In the genomic region with DNA sequence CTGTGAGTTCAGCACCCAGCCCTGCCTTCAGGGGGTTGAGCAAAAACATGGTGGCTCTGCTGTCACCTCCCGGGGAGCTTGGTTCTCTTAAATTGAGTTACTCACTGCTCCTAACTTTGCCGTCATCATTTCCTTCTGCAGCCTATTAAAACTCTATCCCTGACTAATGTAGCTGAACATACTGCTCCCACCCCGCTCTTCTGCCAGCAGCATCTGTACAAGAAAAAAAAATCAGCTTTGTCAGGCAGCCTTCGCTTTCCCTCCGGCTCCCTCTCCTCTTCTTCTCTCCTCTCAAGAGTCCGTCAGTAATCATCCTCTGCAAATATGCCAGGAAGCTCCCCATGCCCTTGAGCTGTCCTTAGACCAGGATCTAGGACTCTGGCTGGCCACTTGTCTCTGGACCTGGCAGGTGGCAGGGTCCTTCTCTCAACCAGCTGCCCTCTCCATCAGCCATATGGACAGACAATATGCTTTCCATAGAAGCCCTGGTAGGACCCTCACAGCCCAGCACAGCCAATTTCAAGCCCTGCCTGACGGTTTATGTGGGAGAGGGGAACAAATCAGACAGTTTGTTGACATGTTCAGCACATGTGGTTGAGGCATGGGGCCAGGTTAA, we compare ENCODE assay signal across 21 mouse cellular contexts.
A peak's percentile ranks its signal among the peaks of the same experiment; 100 is the strongest.
DNase-seq lines count a peak whose midpoint lies in the region; ATAC-seq and TF ChIP-seq lines count a peak whose summit lies in the region.
"Had no signal": no experiment of that assay in that cellular context is flagged by ENCODE, and none has a peak within 500 bp of the region (broad histone marks: within the 10 kb centered on the region; RNA-seq: fewer than 3 reads in every experiment).

No protein-coding gene starts in this region.

- intact Hi-C loops in gastrocnemius, adult 2 months (cut with DNase I) = no loop called here

- no peak overlapping the region; the same call in 1 of the 2 replicates for H3K4me2 ChIP-seq in hindbrain, embryonic 14.5 days (replicated peaks)
- H3K4me2 ChIP-seq in hindbrain, embryonic 11.5 days (replicated peaks; ENCODE audit: low read depth, low read length) = no peak overlapping the region
- H3K4me2 ChIP-seq: embryonic facial prominence, embryonic 12.5 days; liver, embryonic 12.5 days; lung, embryonic 14.5 days; stomach, embryonic 15.5 days had no signal

- H3K4me1 ChIP-seq in hindbrain, embryonic 14.5 days (replicated peaks; ENCODE audit: control insufficient read depth, insufficient read depth, low read length) = 0 out of 2 replicates have a peak, but pooled peaks cover 2% of the 10 kb centered on the region
- H3K4me1 ChIP-seq in hindbrain, embryonic 11.5 days (replicated peaks; ENCODE audit: control insufficient read depth, insufficient read depth, low read length) = no peaks in the 10 kb centered on the region
- H3K4me1 ChIP-seq: embryonic facial prominence, embryonic 12.5 days; liver, embryonic 12.5 days; midbrain, embryonic 10.5 days; stomach, embryonic 15.5 days had no signal

- H3K36me3 ChIP-seq in hindbrain, embryonic 14.5 days (replicated peaks; ENCODE audit: control insufficient read depth, insufficient read depth) = no peaks in the 10 kb centered on the region
- no peaks in the 10 kb centered on the region for H3K36me3 ChIP-seq in hindbrain, embryonic 11.5 days (ENCODE audit: control insufficient read depth, insufficient read depth, low read length)
- H3K36me3 ChIP-seq: embryonic facial prominence, embryonic 12.5 days; liver, embryonic 12.5 days; midbrain, embryonic 10.5 days; stomach, embryonic 15.5 days had no signal

- no peak overlapping the region for H3K4me3 ChIP-seq in hindbrain, embryonic 14.5 days (replicated peaks; ENCODE audit: low read length)
- H3K4me3 ChIP-seq in hindbrain, embryonic 11.5 days (ENCODE audit: low read depth, low read length) = no peak overlapping the region
- H3K4me3 ChIP-seq in layer of hippocampus, adult 2 months = no peak overlapping the region
- no peak overlapping the region for H3K4me3 ChIP-seq in gastrocnemius, adult 2 months
- H3K4me3 ChIP-seq: embryonic facial prominence, embryonic 12.5 days; heart, adult 2 months; liver, embryonic 12.5 days; midbrain, embryonic 10.5 days; stomach, embryonic 15.5 days had no signal

- H3K27ac ChIP-seq in hindbrain, embryonic 14.5 days = peak overlapping the region; percentile 78
- no peak overlapping the region for H3K27ac ChIP-seq in hindbrain, embryonic 11.5 days (ENCODE audit: low read depth, low read length)
- H3K27ac ChIP-seq in layer of hippocampus, adult 2 months = peak overlapping the region; percentile 82
- no peak overlapping the region for H3K27ac ChIP-seq in gastrocnemius, adult 2 months
- H3K27ac ChIP-seq: embryonic facial prominence, embryonic 12.5 days; heart, adult 2 months; liver, embryonic 12.5 days; midbrain, embryonic 10.5 days; stomach, embryonic 15.5 days had no signal

- no peaks in the 10 kb centered on the region for H3K27me3 ChIP-seq in hindbrain, embryonic 14.5 days (ENCODE audit: control insufficient read depth, insufficient read depth, low read length)
- H3K27me3 ChIP-seq in hindbrain, embryonic 11.5 days (ENCODE audit: control insufficient read depth, insufficient read depth, low read length) = no peaks in the 10 kb centered on the region
- H3K27me3 ChIP-seq: embryonic facial prominence, embryonic 12.5 days; liver, embryonic 12.5 days; stomach, embryonic 15.5 days had no signal

- H3K9me3 ChIP-seq in hindbrain, embryonic 14.5 days (ENCODE audit: control insufficient read depth, low read length) = no peaks in the 10 kb centered on the region
- no peaks in the 10 kb centered on the region for H3K9me3 ChIP-seq in hindbrain, embryonic 11.5 days (ENCODE audit: control insufficient read depth, low read length)
- H3K9me3 ChIP-seq: embryonic facial prominence, embryonic 12.5 days; liver, embryonic 12.5 days; midbrain, embryonic 10.5 days; stomach, embryonic 15.5 days had no signal

- 55% methylated on average over 7 of the region's 7 CpGs for WGBS in hindbrain, embryonic 14.5 days
- WGBS in hindbrain, embryonic 11.5 days = 78% methylated on average over 7 of the region's 7 CpGs

- no peak overlapping the region for H3K9ac ChIP-seq in hindbrain, embryonic 14.5 days
- no peak overlapping the region for H3K9ac ChIP-seq in hindbrain, embryonic 11.5 days (ENCODE audit: low read depth, low read length)
- H3K9ac ChIP-seq: embryonic facial prominence, embryonic 12.5 days; forebrain, postnatal 0 days; liver, embryonic 12.5 days; lung, embryonic 14.5 days; stomach, embryonic 15.5 days had no signal

- TF ChIP-seq CTCF in layer of hippocampus, adult 2 months (conservative IDR thresholded peaks at IDR 0.05) = no peak
- no peak for TF ChIP-seq CTCF in gastrocnemius, adult 2 months (IDR thresholded peaks at IDR 0.05)

- DNase-seq in hindbrain, embryonic 14.5 days (ENCODE audit: low spot score) = no peak
- DNase-seq in hindbrain, embryonic 11.5 days (ENCODE audit: low spot score) = no peak
- DNase-seq in retina, postnatal 1 day = peak; percentile 35
- DNase-seq in retina, embryonic 14.5 days (ENCODE audit: low spot score) = no peak
- DNase-seq in layer of hippocampus, adult 2 months (ENCODE audit: low spot score in 2 of 2) = peak in 1 of 2 experiments; percentile 52
- no peak for DNase-seq in B cell, adult 2 months
- no peak for DNase-seq in gastrocnemius, adult 2 months
- DNase-seq: forebrain, postnatal 0 days; gastrocnemius, postnatal 10 days; heart, adult 2 months; kidney, adult 8-10 months; kidney, postnatal 36 days; lung, embryonic 14.5 days; lung, postnatal 4 days; spleen, adult 18-20 months; thymus, adult 2 months had no signal

- ATAC-seq in hindbrain, embryonic 14.5 days (ENCODE audit: low FRiP score) = 0 out of 2 replicates have a peak, but pooled peaks have one; percentile 24
- ATAC-seq in hindbrain, embryonic 11.5 days (ENCODE audit: low FRiP score) = no peak
- ATAC-seq: forebrain, postnatal 0 days; inflammation-experienced regulatory T-cells, adult 6 months; liver, embryonic 12.5 days had no signal

Comparison
In these comparisons a context has a peak if more than half of its experiments do, and no peak if none do; other contexts are left out.
1. H3K27ac ChIP-seq: peak in hindbrain, embryonic 14.5 days (single experiment) and layer of hippocampus, adult 2 months (single experiment); none in hindbrain, embryonic 11.5 days (single experiment) and gastrocnemius, adult 2 months (single experiment).